Mouse (Mus musculus) kidney, embryonic 15.5 days (tissue): ENCODE data around the gene Pmm2. TPM values are rescaled to one million over a fixed set of nuclear protein-coding genes. Genes with fewer than 3 reads are reported as not detected.

Experiments
- ATAC-seq: fragments of 200-750 bp; cut with Nextera tagmentation; replicated peaks from 2 replicates; pipeline ENCODE4 v1.8.0; 2017; ENCODE audit warnings: moderate TSS enrichment; ENCODE audit not compliant: low FRiP score
- H3K27ac ChIP-seq: fragments of 300-500 bp; sonication (generic); 2 replicates; pipeline ENCODE4 v1.5.1; 2015; ENCODE audit warnings: mild to moderate bottlenecking, inconsistent platforms
- H3K27me3 ChIP-seq: fragments of 300-500 bp; sonication (generic); 2 replicates; pipeline ENCODE4 v1.6.1; 2015; ENCODE audit warnings: inconsistent platforms
- H3K36me3 ChIP-seq: fragments of 300-500 bp; sonication (generic); 2 replicates; pipeline ENCODE4 v1.6.1; 2015; ENCODE audit warnings: inconsistent platforms
- H3K4me1 ChIP-seq: fragments of 300-500 bp; sonication (generic); 2 replicates; pipeline ENCODE4 v1.6.1; 2015; ENCODE audit warnings: inconsistent platforms
- H3K4me2 ChIP-seq: fragments of 300-500 bp; sonication (generic); 2 replicates; pipeline ENCODE4 v1.6.1; 2015; ENCODE audit warnings: moderate library complexity, mild to moderate bottlenecking, inconsistent platforms
- H3K4me3 ChIP-seq: fragments of 300-500 bp; sonication (generic); replicated peaks from 2 replicates; pipeline ENCODE4 v1.5.1; 2015; ENCODE audit warnings: mild to moderate bottlenecking, inconsistent platforms
- H3K9ac ChIP-seq: fragments of 300-500 bp; sonication (generic); 2 replicates; pipeline ENCODE4 v1.6.1; 2015; ENCODE audit warnings: mild to moderate bottlenecking, inconsistent platforms
- H3K9me3 ChIP-seq: fragments of 300-500 bp; sonication (generic); replicated peaks from 2 replicates; pipeline ENCODE4 v1.6.1; 2016; ENCODE audit warnings: inconsistent platforms
- WGBS: fragments of 180-500 bp; shearing (Covaris S2); methylation state at CpG from one replicate; pipeline ENCODE4 v1.1.7; 2015; ENCODE audit warnings: mixed read lengths; 5-methylcytosine and 5-hydroxymethylcytosine counted together
- polyA plus RNA-seq: library from polyadenylated mRNA; unstranded; fragments of >200 nt; fragmentation: Nextera tagmentation; extraction: Ambion mirVana; gene quantifications from 2 replicates; pipeline ENCODE4 v1.2.1, GENCODE M21; 2015

Pmm2 gene
- polyA plus RNA-seq, 1 experiment from 2014 or later, result 56.4 TPM

- Histone ChIP-seq H3K27ac (no peak overlapping the region), H3K36me3 (peaks cover 28% of the 10 kb centered on the region), H3K4me3 (no peak overlapping the region), H3K9ac (no peak overlapping the region), H3K4me1 (no peaks in the 10 kb centered on the region), H3K27me3 (no peaks in the 10 kb centered on the region), H3K9me3 (no peaks in the 10 kb centered on the region), H3K4me2 (no peak overlapping the region)
- ATAC-seq, result no peak
- WGBS, result 82% methylated on average over 2 of the region's 2 CpGs
Observed at GRCm38 (mm10) chr16:8630419-8630818, 7.1 kb upstream of the Pmm2 start.

GRCm38 (mm10) chr16:8631428-8631827 lies 6.0 kb upstream of the Pmm2 start:
- WGBS, result 86% methylated on average over 5 of the region's 5 CpGs
- Histone ChIP-seq H3K9ac (no peak overlapping the region), H3K4me1 (peaks cover 8% of the 10 kb centered on the region), H3K4me2 (no peak overlapping the region), H3K27ac (no peak overlapping the region), H3K27me3 (no peaks in the 10 kb centered on the region), H3K9me3 (no peaks in the 10 kb centered on the region), H3K36me3 (peaks cover 33% of the 10 kb centered on the region), H3K4me3 (no peak overlapping the region)
- no peak for ATAC-seq

GRCm38 (mm10) chr16:8636867-8637216 lies 632 bp upstream of the Pmm2 start:
- WGBS, result 1% methylated on average over 13 of the region's 13 CpGs
- ATAC-seq, result peak; percentile 59
- Histone ChIP-seq H3K27me3 (no peaks in the 10 kb centered on the region), H3K9me3 (no peaks in the 10 kb centered on the region), H3K4me2 (peak overlapping the region; percentile 87), H3K4me1 (peaks cover 23% of the 10 kb centered on the region), H3K27ac (peak overlapping the region; percentile 93), H3K4me3 (peak overlapping the region; percentile 73), H3K9ac (peak overlapping the region; percentile 87), H3K36me3 (peaks cover 38% of the 10 kb centered on the region)

- Histone ChIP-seq H3K4me2 (peak overlapping the region; percentile 87), H3K9ac (peak overlapping the region; percentile 87), H3K9me3 (no peaks in the 10 kb centered on the region), H3K36me3 (peaks cover 38% of the 10 kb centered on the region), H3K27me3 (no peaks in the 10 kb centered on the region), H3K4me1 (peaks cover 23% of the 10 kb centered on the region), H3K27ac (peak overlapping the region; percentile 93), H3K4me3 (peak overlapping the region; percentile 73)
- no peak for ATAC-seq
- WGBS, result 45% methylated on average over 7 of the region's 7 CpGs
Observed at GRCm38 (mm10) chr16:8638131-8638530, 657 bp downstream of the Pmm2 start.

- ATAC-seq, result no peak
- WGBS, result 81% methylated on average over 11 of the region's 11 CpGs
- Histone ChIP-seq H3K4me3 (no peak overlapping the region), H3K4me2 (no peak overlapping the region), H3K9me3 (no peaks in the 10 kb centered on the region), H3K27me3 (no peaks in the 10 kb centered on the region), H3K27ac (no peak overlapping the region), H3K36me3 (peaks cover 52% of the 10 kb centered on the region), H3K4me1 (peaks cover 23% of the 10 kb centered on the region), H3K9ac (no peak overlapping the region)
Observed at GRCm38 (mm10) chr16:8639466-8640191, 2.2 kb downstream of the Pmm2 start.

- peaks cover 80% of the 10 kb centered on the region for H3K36me3 ChIP-seq
- H3K4me1 ChIP-seq, result peaks cover 4% of the 10 kb centered on the region; the same call in 1 of the 2 replicates
- H3K27me3 ChIP-seq, result no peaks in the 10 kb centered on the region
- H3K27ac ChIP-seq, result no peak overlapping the region
- ATAC-seq, result peak; percentile 64; the same call in 1 of the 2 replicates
- no peak overlapping the region for H3K4me2 ChIP-seq
- WGBS, result 81% methylated on average over 2 of the region's 2 CpGs
- H3K4me3 ChIP-seq, result no peak overlapping the region
- no peaks in the 10 kb centered on the region for H3K9me3 ChIP-seq
- no peak overlapping the region for H3K9ac ChIP-seq
Observed at GRCm38 (mm10) chr16:8643855-8644254, 6.4 kb downstream of the Pmm2 start.

- Histone ChIP-seq H3K4me2 (no peak overlapping the region), H3K36me3 (peaks cover 97% of the 10 kb centered on the region), H3K4me1 (no peaks in the 10 kb centered on the region), H3K4me3 (no peak overlapping the region), H3K9ac (no peak overlapping the region), H3K27ac (no peak overlapping the region), H3K27me3 (no peaks in the 10 kb centered on the region), H3K9me3 (no peaks in the 10 kb centered on the region)
- no peak for ATAC-seq
- WGBS, result 88% methylated on average over 6 of the region's 6 CpGs
Observed at GRCm38 (mm10) chr16:8645546-8645945, 8.1 kb downstream of the Pmm2 start.

- H3K4me3 ChIP-seq, result no peak overlapping the region
- no peak for ATAC-seq
- H3K27me3 ChIP-seq, result no peaks in the 10 kb centered on the region
- WGBS, result 86% methylated on average over 3 of the region's 3 CpGs
- no peaks in the 10 kb centered on the region for H3K9me3 ChIP-seq
- peaks cover 99% of the 10 kb centered on the region for H3K36me3 ChIP-seq
- H3K9ac ChIP-seq, result no peak overlapping the region
- H3K4me1 ChIP-seq, result no peaks in the 10 kb centered on the region
- no peak overlapping the region for H3K27ac ChIP-seq
- H3K4me2 ChIP-seq, result no peak overlapping the region
Observed at GRCm38 (mm10) chr16:8650007-8650406, 12.5 kb downstream of the Pmm2 start.

- Histone ChIP-seq H3K27me3 (no peaks in the 10 kb centered on the region), H3K9me3 (no peaks in the 10 kb centered on the region), H3K4me2 (no peak overlapping the region), H3K4me1 (no peaks in the 10 kb centered on the region), H3K36me3 (peaks cover 97% of the 10 kb centered on the region), H3K4me3 (no peak overlapping the region), H3K9ac (no peak overlapping the region), H3K27ac (no peak overlapping the region)
- ATAC-seq, result no peak
- 82% methylated on average over 6 of the region's 6 CpGs for WGBS
Observed at GRCm38 (mm10) chr16:8655108-8655507, 17.6 kb downstream of the Pmm2 start.

GRCm38 (mm10) chr16:8655599-8655998 lies 18.1 kb downstream of the Pmm2 start:
- H3K4me1 ChIP-seq, result no peaks in the 10 kb centered on the region
- WGBS, result 80% methylated on average over 9 of the region's 9 CpGs
- no peak overlapping the region for H3K4me2 ChIP-seq
- H3K9ac ChIP-seq, result no peak overlapping the region
- no peaks in the 10 kb centered on the region for H3K9me3 ChIP-seq
- ATAC-seq, result no peak
- H3K27me3 ChIP-seq, result no peaks in the 10 kb centered on the region
- H3K4me3 ChIP-seq, result no peak overlapping the region
- peaks cover 96% of the 10 kb centered on the region for H3K36me3 ChIP-seq
- no peak overlapping the region for H3K27ac ChIP-seq

GRCm38 (mm10) chr16:8656256-8656655 lies 18.8 kb downstream of the Pmm2 start:
- H3K36me3 ChIP-seq, result peaks cover 93% of the 10 kb centered on the region
- no peaks in the 10 kb centered on the region for H3K27me3 ChIP-seq
- no peak overlapping the region for H3K9ac ChIP-seq
- no peak for ATAC-seq
- H3K4me1 ChIP-seq, result no peaks in the 10 kb centered on the region
- H3K9me3 ChIP-seq, result no peaks in the 10 kb centered on the region
- H3K4me2 ChIP-seq, result no peak overlapping the region
- WGBS, result 86% methylated on average over 2 of the region's 2 CpGs
- H3K4me3 ChIP-seq, result no peak overlapping the region
- no peak overlapping the region for H3K27ac ChIP-seq

- no peak overlapping the region for H3K4me2 ChIP-seq
- peaks cover 92% of the 10 kb centered on the region for H3K36me3 ChIP-seq
- ATAC-seq, result no peak
- no peaks in the 10 kb centered on the region; the same call in 1 of the 2 replicates for H3K4me1 ChIP-seq
- H3K27me3 ChIP-seq, result no peaks in the 10 kb centered on the region
- no peak overlapping the region for H3K9ac ChIP-seq
- WGBS, result 87% methylated on average over 4 of the region's 4 CpGs
- H3K27ac ChIP-seq, result no peak overlapping the region
- no peaks in the 10 kb centered on the region for H3K9me3 ChIP-seq
- H3K4me3 ChIP-seq, result no peak overlapping the region
Observed at GRCm38 (mm10) chr16:8658349-8658748, 20.9 kb downstream of the Pmm2 start.

- Histone ChIP-seq H3K36me3 (peaks cover 91% of the 10 kb centered on the region), H3K9ac (no peak overlapping the region), H3K4me2 (no peak overlapping the region), H3K27me3 (no peaks in the 10 kb centered on the region), H3K4me1 (peaks cover 3% of the 10 kb centered on the region; the same call in 1 of the 2 replicates), H3K9me3 (no peaks in the 10 kb centered on the region), H3K27ac (no peak overlapping the region), H3K4me3 (no peak overlapping the region)
- WGBS, result 94% methylated on average over 4 of the region's 4 CpGs
- ATAC-seq, result no peak
Observed at GRCm38 (mm10) chr16:8658764-8659163, 21.3 kb downstream of the Pmm2 start.
